Mouse (Mus musculus) myocyte (in vitro differentiated cells): ENCODE measurements around the gene Pdzd9.

Experiments used
- E2F4 ChIP-seq: IDR thresholded peaks from one replicate; pipeline ENCODE4 v1.6.1; 2011; ENCODE audit warnings: mild to moderate bottlenecking, control low read depth, moderate library complexity; ENCODE audit not compliant: insufficient read depth
- POLR2A ChIP-seq: IDR thresholded peaks from one replicate; pipeline ENCODE4 v1.6.1; 2011; ENCODE audit warnings: low read depth, mild to moderate bottlenecking, control low read depth, moderate library complexity; ENCODE audit not compliant: insufficient read length
- SRF ChIP-seq: IDR thresholded peaks from one replicate; pipeline ENCODE4 v1.6.1; 2011; ENCODE audit warnings: low read depth; ENCODE audit not compliant: control insufficient read depth, insufficient read length

- no peak for TF ChIP-seq POLR2A
- no peak for TF ChIP-seq E2F4
- no peak for TF ChIP-seq SRF
These were observed 34.3 kb downstream of the Pdzd9 start for GRCm38 (mm10) chr7:120635821-120636220.
